Mouse (Mus musculus) left cerebral cortex, adult 11 months (tissue): ENCODE results near the gene Prss21.

Experiments used
- DNase-seq: peaks from one replicate; pipeline ENCODE4 v3.0.0; 2022; ENCODE audit warnings: low spot score

Prss21 gene

DNA sequence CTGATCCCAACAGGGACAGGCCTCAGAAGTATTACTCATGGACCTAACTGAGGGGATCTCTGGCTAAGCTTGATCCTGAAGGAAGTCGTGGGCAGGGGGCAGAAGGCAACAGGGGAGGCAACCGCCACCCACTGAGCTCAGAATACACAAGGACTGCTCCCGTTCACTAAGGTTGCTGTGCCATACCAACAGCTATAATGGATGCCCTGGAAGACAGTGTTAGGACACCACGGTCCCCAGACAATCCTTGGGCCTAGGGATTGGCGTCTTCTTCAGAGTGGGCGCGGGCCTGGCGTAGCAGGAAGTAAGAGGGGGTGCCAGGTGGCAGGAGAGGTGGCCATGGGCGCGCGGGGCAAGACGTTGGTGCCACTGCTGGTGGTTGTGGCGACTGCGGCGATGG, at the start of gene Prss21:
Gene Prss21, plus strand, starts transcription at position 301 of the 400 bp plus-strand sequence.
- no peak for DNase-seq

DNA sequence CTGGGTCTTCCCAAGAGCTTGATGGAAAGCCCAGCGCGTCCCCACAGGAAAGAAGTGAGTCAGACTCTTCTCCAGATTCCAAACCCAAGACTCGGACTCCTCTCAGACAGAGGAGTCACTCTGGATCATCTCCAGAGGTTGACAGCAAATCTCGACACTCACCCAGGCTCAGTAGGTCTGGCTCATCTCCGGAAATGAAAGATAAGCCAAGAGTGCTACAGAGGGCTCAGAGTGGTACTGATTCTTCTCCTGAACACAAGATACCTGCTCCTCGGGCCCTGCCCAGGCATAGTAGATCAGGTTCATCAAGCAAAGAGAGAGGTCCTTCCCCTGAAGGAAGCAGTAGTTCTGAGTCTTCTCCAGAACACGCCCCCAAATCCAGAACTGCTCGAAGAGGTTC, 49.3 kb upstream of the Prss21 start:
- DNase-seq: no peak

- no peak for DNase-seq
Measured at GRCm38 (mm10) chr17:23819235-23819634, 48.6 kb upstream of the Prss21 start.

DNA sequence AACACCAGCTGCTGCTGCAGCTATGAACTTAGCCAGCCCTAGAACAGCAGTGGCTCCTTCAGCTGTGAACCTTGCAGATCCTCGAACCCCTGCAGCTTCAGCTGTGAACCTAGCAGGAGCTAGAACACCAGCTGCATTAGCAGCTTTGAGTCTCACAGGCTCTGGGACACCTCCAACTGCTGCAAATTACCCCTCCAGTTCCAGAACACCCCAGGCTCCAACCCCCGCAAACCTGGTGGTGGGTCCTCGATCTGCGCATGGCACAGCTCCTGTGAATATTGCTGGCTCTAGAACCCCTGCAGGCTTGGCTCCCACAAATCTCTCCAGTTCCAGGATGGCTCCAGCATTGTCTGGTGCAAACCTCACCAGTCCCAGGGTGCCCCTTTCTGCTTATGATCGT, 47.1 kb upstream of the Prss21 start:
- DNase-seq: no peak

- DNase-seq: no peak
Measured at GRCm38 (mm10) chr17:23822094-23822493, 45.8 kb upstream of the Prss21 start.

GRCm38 (mm10) chr17:23823018-23823417, 44.8 kb upstream of the Prss21 start:
- no peak for DNase-seq

DNA sequence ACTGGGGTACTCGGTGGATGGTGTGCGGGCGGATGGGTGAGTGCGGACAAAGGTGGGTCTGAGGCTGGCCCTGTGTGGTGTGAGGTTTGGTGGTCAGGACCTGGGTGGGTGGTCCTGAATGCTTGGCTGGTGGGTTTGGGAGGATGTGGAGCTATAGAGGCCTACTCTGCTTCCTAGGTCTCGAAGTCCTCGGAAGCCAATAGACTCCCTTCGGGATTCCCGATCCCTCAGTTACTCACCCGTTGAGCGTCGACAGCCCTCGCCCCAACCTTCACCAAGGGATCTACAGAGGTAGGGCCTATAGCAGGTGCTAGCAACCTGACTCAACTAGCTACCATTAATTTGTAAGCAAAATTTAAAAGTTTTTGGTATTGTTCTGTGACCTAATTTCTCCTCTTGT, 44.2 kb upstream of the Prss21 start:
- DNase-seq: no peak

- DNase-seq: no peak
Measured at GRCm38 (mm10) chr17:23825591-23825990, 42.3 kb upstream of the Prss21 start.

GRCm38 (mm10) chr17:23828271-23829001, 39.4 kb upstream of the Prss21 start:
- no peak for DNase-seq

DNA sequence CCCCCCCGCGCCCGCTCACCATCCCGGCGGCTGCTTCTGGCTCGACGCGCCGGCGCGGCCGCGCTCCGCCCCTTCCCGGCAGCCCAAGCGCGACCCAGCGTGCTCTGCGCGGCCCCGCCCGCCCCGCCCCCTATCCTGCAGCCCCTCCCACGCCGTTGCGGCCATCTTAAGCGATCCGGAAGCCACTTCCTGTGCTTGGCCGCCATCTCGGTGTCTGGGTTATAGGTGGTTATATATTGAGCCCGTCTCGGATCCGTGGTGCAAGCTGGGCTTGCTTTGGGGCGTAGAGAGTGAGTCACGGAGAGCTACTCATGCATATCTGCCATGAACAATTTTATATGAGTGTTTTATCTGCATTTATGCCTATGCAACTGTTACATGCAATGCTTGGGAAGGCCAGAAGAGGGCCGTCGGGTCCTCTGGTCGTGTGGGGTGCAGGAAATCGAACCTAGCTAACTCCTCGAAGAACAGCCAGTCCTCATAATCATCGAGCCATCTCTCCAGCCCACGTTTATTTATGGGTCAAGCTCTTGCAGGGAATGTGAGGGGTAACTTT, 38.7 kb upstream of the Prss21 start, which contains the start of gene Elob:
Gene Elob, minus strand, starts transcription at position 73 of the 556 bp plus-strand sequence.
- peak; percentile 74 for DNase-seq

GRCm38 (mm10) chr17:23831201-23831600, 36.7 kb upstream of the Prss21 start:
- no peak for DNase-seq

DNA sequence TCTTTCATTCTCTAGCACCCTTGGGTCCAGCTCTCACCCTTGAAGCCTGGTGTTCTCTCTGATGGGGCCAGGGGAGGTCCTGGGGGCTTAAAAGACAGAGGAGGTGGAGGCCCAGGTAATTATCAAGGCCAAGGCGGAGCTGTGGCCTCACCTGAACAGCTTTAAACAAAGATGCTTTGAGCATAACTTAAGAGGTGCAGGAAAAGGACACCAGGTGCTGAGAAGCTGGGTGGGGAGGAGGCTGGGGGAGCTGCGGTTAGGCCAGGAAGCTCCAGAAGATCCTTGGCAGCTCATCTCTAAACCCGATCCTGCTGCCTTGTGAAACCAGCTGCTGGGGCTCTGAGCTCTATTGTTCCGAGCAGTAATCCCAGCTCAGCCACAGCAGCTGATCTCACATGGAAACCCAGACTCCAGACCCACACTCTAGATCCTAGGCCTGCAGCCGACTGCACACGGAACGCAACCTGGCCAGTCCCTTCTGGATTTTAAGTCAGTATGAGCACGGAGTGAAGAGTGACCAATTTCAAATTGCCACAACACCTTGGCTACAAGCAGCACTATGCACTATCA, 31.8 kb upstream of the Prss21 start, which contains the start of gene Prss33:
Gene Prss33, minus strand, starts transcription at position 51 of the 570 bp plus-strand sequence.
- DNase-seq: no peak

- DNase-seq: no peak
Measured at GRCm38 (mm10) chr17:23841145-23841544, 26.7 kb upstream of the Prss21 start.

DNA sequence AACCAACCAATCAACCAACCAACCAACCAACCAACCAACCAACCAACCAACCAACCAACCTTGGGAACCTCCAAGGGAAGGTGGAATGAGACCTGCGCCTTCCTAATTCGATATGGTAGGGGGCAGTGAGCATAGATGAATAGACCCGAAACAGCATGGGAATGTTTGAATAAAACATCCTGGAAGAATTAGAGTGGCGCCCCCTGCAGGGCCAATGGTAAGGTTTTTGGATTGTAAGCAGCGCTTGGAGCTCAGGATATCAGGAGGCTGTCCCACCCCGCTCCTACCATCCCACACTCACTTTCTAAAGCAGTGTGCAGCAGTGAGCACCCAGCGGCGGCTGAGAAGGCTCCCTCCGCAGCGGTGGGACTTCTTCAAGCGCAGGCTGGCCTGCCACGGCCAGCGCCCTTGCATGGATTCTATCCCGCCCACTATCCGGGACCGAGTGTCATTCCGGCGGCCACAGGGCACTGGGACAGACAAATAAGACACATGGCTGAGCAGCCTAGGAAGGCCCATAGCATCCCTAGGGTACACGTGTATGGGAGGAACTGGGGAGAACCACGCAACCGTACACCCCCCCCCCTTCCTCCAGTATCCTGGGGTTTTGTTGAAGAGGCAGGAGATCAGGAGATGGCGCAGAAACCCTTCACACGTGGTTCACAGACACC, 24.6 kb upstream of the Prss21 start:
- no peak for DNase-seq

- DNase-seq: no peak
Measured at GRCm38 (mm10) chr17:23843812-23844273, 24.0 kb upstream of the Prss21 start, which contains the start of the genes Prss32 and Prss41. Gene Prss32, plus strand, starts transcription at chr17:23843855. Gene Prss41, minus strand, starts transcription at chr17:23844172.

DNA sequence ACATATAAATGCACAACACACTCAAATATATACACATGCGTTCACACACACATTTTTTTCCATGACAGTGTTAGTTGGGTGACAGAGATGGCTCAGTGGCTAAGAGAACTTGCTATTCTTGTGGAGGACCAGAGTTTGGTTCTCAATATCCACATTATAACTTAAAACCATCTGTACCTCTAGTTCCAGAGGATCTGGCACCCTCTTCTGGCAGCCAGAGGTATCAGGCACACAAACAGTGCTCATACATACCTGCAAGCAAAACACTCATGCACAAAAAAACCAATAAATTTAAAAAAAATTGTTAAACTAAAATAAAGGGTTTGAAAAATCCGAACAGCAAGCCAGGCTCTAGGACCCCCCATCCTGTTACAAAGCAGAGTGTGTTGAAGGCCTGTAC, 17.8 kb upstream of the Prss21 start:
- DNase-seq: no peak

- peak; percentile 45 for DNase-seq
Measured at GRCm38 (mm10) chr17:23850853-23851749, 16.8 kb upstream of the Prss21 start.

GRCm38 (mm10) chr17:23853292-23853691, 14.6 kb upstream of the Prss21 start:
- no peak for DNase-seq

DNA sequence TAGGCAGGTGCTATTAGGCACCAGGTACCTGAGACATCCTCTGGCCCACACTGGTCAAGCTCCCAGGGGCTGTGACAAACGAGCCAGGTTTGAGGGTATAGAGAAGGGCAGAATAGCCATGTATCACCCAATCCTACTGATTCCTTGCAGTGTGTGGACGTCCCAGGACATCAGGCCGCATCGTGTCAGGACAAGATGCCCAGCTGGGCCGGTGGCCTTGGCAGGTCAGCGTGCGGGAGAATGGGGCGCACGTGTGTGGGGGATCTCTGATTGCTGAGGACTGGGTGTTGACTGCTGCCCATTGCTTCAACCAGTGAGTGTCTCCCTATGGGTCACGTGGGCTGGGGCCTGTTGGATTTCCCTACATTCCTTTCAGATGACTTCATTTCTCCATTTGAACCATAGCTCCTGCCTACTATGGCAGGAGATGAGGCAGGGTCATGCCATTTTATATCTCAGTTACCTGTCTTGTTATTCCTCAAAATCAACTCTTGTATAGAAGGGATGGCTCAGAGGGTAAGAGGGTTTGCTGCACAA, 13.6 kb upstream of the Prss21 start:
- DNase-seq: no peak

DNA sequence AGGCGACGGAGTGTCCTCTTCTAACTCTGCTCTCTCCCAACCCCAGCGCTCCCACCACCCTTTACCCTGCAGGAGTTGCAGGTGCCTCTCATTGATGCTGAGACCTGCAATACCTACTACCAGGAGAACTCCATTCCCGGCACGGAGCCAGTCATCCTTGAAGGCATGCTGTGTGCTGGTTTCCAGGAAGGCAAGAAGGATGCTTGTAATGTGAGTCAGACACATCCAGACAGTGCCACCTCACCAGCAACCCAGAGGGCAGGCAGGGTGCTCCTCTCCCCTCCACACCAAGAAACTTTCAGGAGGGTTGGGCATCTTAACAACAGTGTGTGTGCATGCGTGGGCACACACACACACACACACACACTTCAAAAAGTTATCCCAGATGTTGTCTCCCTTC, 10.7 kb upstream of the Prss21 start:
- DNase-seq: no peak

DNA sequence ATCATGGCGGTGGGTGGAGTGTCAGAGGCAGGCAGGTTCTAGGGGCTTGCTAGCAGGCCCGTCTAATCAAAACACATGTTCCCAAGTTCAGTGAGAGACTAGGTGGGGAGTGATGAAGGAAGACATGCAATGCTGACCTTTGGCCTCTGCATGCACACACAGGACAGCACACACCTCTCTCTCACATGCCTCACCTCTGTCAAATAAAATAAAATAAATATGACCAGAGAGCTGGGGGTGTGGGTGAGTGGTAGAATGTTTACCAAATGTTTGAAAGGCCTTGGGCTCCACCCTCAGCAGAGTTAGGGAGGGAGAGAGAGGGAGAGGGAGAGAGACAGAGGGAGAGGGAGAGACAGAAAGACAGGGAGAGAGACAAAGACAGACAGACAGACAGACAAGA, 9.9 kb upstream of the Prss21 start:
- no peak for DNase-seq
